Comparison of ENCODE assay signal across 29 mouse cellular contexts in the genomic region with DNA sequence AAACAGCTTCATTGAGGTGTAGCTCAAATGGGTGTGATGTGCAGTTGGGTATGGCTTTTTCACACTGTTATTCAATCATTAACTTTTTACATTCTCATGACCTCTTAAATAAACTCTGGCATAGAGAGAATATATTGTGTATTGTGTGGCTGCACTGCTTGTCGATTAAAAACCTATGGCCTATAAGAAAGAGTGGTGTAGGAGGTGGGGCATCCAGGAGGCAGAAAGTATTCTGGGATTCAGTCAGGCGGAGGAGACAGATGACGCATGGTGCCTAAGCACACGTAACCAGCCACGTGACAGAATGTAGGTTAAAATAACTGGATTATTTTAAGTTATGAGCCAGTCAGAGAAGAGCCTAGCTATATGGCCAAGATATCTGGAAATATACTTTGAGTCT.
DNase-seq lines count a peak whose midpoint lies in the region; ATAC-seq and TF ChIP-seq lines count a peak whose summit lies in the region.
"Had no signal": no experiment of that assay in that cellular context is flagged by ENCODE, and none has a peak within 500 bp of the region (broad histone marks: within the 10 kb centered on the region; RNA-seq: fewer than 3 reads in every experiment).

No protein-coding gene starts in this region.

- 69% methylated on average over 5 of the region's 5 CpGs for WGBS in kidney, embryonic 15.5 days
- 80% methylated on average over 5 of the region's 5 CpGs for WGBS in kidney, embryonic 14.5 days
- WGBS in stomach, embryonic 14.5 days: 63% methylated on average over 5 of the region's 5 CpGs
- WGBS in stomach, embryonic 16.5 days: 57% methylated on average over 5 of the region's 5 CpGs
- WGBS in forebrain, embryonic 15.5 days: 90% methylated on average over 5 of the region's 5 CpGs

- TF ChIP-seq POLR2A in embryonic fibroblast, embryonic 13.5 days (IDR thresholded peaks at IDR 0.05; ENCODE audit: low read depth, low read length): no peak

- no peak for TF ChIP-seq CTCF in embryonic fibroblast, embryonic 13.5 days (IDR thresholded peaks at IDR 0.05; ENCODE audit: borderline replicate concordance, insufficient read depth, low read length)

- H3K4me2 ChIP-seq in kidney, embryonic 15.5 days: no peak overlapping the region
- no peak overlapping the region for H3K4me2 ChIP-seq in kidney, embryonic 14.5 days (replicated peaks; ENCODE audit: low read depth, low read length)
- H3K4me2 ChIP-seq in stomach, embryonic 14.5 days (replicated peaks; ENCODE audit: low read depth, low read length): no peak overlapping the region
- no peak overlapping the region for H3K4me2 ChIP-seq in stomach, embryonic 16.5 days (ENCODE audit: low read depth, low read length)
- H3K4me2 ChIP-seq in forebrain, embryonic 15.5 days (replicated peaks): no peak overlapping the region
- H3K4me2 ChIP-seq: embryonic facial prominence, embryonic 12.5 days; forebrain, embryonic 12.5 days had no signal

- no peak overlapping the region for H3K9ac ChIP-seq in kidney, embryonic 15.5 days
- no peak overlapping the region for H3K9ac ChIP-seq in kidney, embryonic 14.5 days (ENCODE audit: low read depth, low read length)
- H3K9ac ChIP-seq in stomach, embryonic 14.5 days (replicated peaks; ENCODE audit: low read depth, low read length): no peak overlapping the region
- no peak overlapping the region for H3K9ac ChIP-seq in stomach, embryonic 16.5 days (ENCODE audit: low read length)
- no peak overlapping the region for H3K9ac ChIP-seq in forebrain, embryonic 15.5 days (replicated peaks)
- H3K9ac ChIP-seq: embryonic facial prominence, embryonic 12.5 days; forebrain, embryonic 12.5 days; forebrain, postnatal 0 days had no signal

- no peak overlapping the region for H3K4me3 ChIP-seq in kidney, embryonic 15.5 days (replicated peaks)
- H3K4me3 ChIP-seq in kidney, embryonic 14.5 days (ENCODE audit: low read length): no peak overlapping the region
- H3K4me3 ChIP-seq in embryonic fibroblast, embryonic 13.5 days (ENCODE audit: insufficient read depth, low read length): no peak overlapping the region
- no peak overlapping the region for H3K4me3 ChIP-seq in stomach, embryonic 14.5 days (ENCODE audit: low read depth, low read length)
- no peak overlapping the region for H3K4me3 ChIP-seq in stomach, embryonic 16.5 days (replicated peaks; ENCODE audit: low read length)
- H3K4me3 ChIP-seq in forebrain, embryonic 15.5 days: no peak overlapping the region
- H3K4me3 ChIP-seq: embryonic facial prominence, embryonic 12.5 days; erythroblast, embryonic 14.5 days; forebrain, embryonic 10.5 days; forebrain, embryonic 12.5 days had no signal

- no peaks in the 10 kb centered on the region for H3K27me3 ChIP-seq in kidney, embryonic 15.5 days
- H3K27me3 ChIP-seq in kidney, embryonic 14.5 days (ENCODE audit: control insufficient read depth, insufficient read depth, low read length): no peaks in the 10 kb centered on the region
- H3K27me3 ChIP-seq in stomach, embryonic 14.5 days (ENCODE audit: control insufficient read depth, insufficient read depth, low read length): no peaks in the 10 kb centered on the region
- H3K27me3 ChIP-seq in stomach, embryonic 16.5 days (ENCODE audit: control insufficient read depth, insufficient read depth, low read length): no peaks in the 10 kb centered on the region
- no peaks in the 10 kb centered on the region for H3K27me3 ChIP-seq in forebrain, embryonic 15.5 days
- H3K27me3 ChIP-seq: CH12.LX; embryonic facial prominence, embryonic 12.5 days; forebrain, embryonic 12.5 days; Patski had no signal

- H3K4me1 ChIP-seq in kidney, embryonic 15.5 days: no peaks in the 10 kb centered on the region
- no peaks in the 10 kb centered on the region for H3K4me1 ChIP-seq in kidney, embryonic 14.5 days (ENCODE audit: control insufficient read depth, insufficient read depth, low read length)
- no peaks in the 10 kb centered on the region for H3K4me1 ChIP-seq in embryonic fibroblast, embryonic 13.5 days (ENCODE audit: control insufficient read depth, insufficient read depth, low read length)
- H3K4me1 ChIP-seq in stomach, embryonic 14.5 days (ENCODE audit: control insufficient read depth, insufficient read depth, low read length): no peaks in the 10 kb centered on the region
- no peaks in the 10 kb centered on the region for H3K4me1 ChIP-seq in stomach, embryonic 16.5 days (ENCODE audit: control insufficient read depth, insufficient read depth, low read length)
- H3K4me1 ChIP-seq in forebrain, embryonic 15.5 days: no peaks in the 10 kb centered on the region
- H3K4me1 ChIP-seq: embryonic facial prominence, embryonic 12.5 days; forebrain, embryonic 10.5 days; forebrain, embryonic 12.5 days had no signal

- DNase-seq in cerebellum, adult 9-10 months: no peak
- DNase-seq in spleen, postnatal 14 days (ENCODE audit: low spot score in 2 of 2): no peak
- DNase-seq: adrenal gland, adult 8-10 months; adrenal gland, postnatal 14 days; adrenal gland, postnatal 36 days; B cell, adult 2 months; cerebellum, adult 11-12 months; cerebellum, adult 2 months; cerebellum, adult 9-11 months; cerebellum, postnatal 14 days; cerebellum, postnatal 36 days; embryo, embryonic 11 days; forebrain, postnatal 0 days had no signal

- peak; percentile 40; the same call in 1 of the 2 replicates for ATAC-seq in kidney, embryonic 15.5 days (replicated peaks; ENCODE audit: low FRiP score)
- ATAC-seq in kidney, embryonic 14.5 days (ENCODE audit: low FRiP score, low TSS enrichment): no peak
- peak; percentile 91 for ATAC-seq in stomach, embryonic 14.5 days (ENCODE audit: insufficient number of reproducible peaks, insufficient read depth, low FRiP score, low read depth)
- ATAC-seq in stomach, embryonic 16.5 days (ENCODE audit: insufficient read depth, low FRiP score): peak; percentile 90
- no peak for ATAC-seq in forebrain, embryonic 15.5 days (replicated peaks)
- ATAC-seq: activated CD4-positive, CD25-positive, alpha-beta regulatory T cell, adult 4 months; CD4-positive, CD25-positive, alpha-beta regulatory T cell, adult 4 months; forebrain, embryonic 14.5 days; forebrain, postnatal 0 days; Patski had no signal

- H3K9me3 ChIP-seq in kidney, embryonic 15.5 days (replicated peaks): no peaks in the 10 kb centered on the region
- H3K9me3 ChIP-seq in kidney, embryonic 14.5 days (ENCODE audit: control insufficient read depth, low read length): no peaks in the 10 kb centered on the region
- no peaks in the 10 kb centered on the region for H3K9me3 ChIP-seq in stomach, embryonic 14.5 days (ENCODE audit: control insufficient read depth, low read depth, low read length)
- no peaks in the 10 kb centered on the region for H3K9me3 ChIP-seq in stomach, embryonic 16.5 days (replicated peaks; ENCODE audit: control insufficient read depth, low read length)
- no peaks in the 10 kb centered on the region for H3K9me3 ChIP-seq in forebrain, embryonic 15.5 days
- H3K9me3 ChIP-seq: embryonic facial prominence, embryonic 12.5 days; forebrain, embryonic 10.5 days; forebrain, embryonic 12.5 days had no signal

- no peaks in the 10 kb centered on the region for H3K36me3 ChIP-seq in kidney, embryonic 15.5 days
- no peaks in the 10 kb centered on the region for H3K36me3 ChIP-seq in kidney, embryonic 14.5 days (ENCODE audit: control insufficient read depth, insufficient read depth, low read length)
- H3K36me3 ChIP-seq in stomach, embryonic 14.5 days (ENCODE audit: control insufficient read depth, insufficient read depth, low read length): no peaks in the 10 kb centered on the region
- H3K36me3 ChIP-seq in stomach, embryonic 16.5 days (ENCODE audit: control insufficient read depth, insufficient read depth, low read length): no peaks in the 10 kb centered on the region
- no peaks in the 10 kb centered on the region for H3K36me3 ChIP-seq in forebrain, embryonic 15.5 days
- H3K36me3 ChIP-seq: embryonic facial prominence, embryonic 12.5 days; forebrain, embryonic 10.5 days; forebrain, embryonic 12.5 days; G1E had no signal

- no peak overlapping the region for H3K27ac ChIP-seq in kidney, embryonic 15.5 days
- H3K27ac ChIP-seq in kidney, embryonic 14.5 days (ENCODE audit: low read depth, low read length): no peak overlapping the region
- 0 out of 2 replicates have a peak overlapping the region, but pooled peaks have one; percentile 17 for H3K27ac ChIP-seq in embryonic fibroblast, embryonic 13.5 days (ENCODE audit: insufficient read depth, low read length)
- H3K27ac ChIP-seq in stomach, embryonic 14.5 days (ENCODE audit: low read length): no peak overlapping the region
- H3K27ac ChIP-seq in stomach, embryonic 16.5 days (ENCODE audit: low read length): peak overlapping the region; percentile 33; the same call in 1 of the 2 replicates
- no peak overlapping the region for H3K27ac ChIP-seq in forebrain, embryonic 15.5 days (replicated peaks)
- H3K27ac ChIP-seq: embryonic facial prominence, embryonic 12.5 days; forebrain, embryonic 10.5 days; forebrain, embryonic 12.5 days had no signal

Comparison
In these comparisons a context has a peak if more than half of its experiments do, and no peak if none do; other contexts are left out.
1. ATAC-seq: peak in kidney, embryonic 15.5 days (single experiment), stomach, embryonic 14.5 days (single experiment) and stomach, embryonic 16.5 days (single experiment); none in kidney, embryonic 14.5 days (single experiment) and forebrain, embryonic 15.5 days (single experiment).
2. H3K27ac ChIP-seq: peak in embryonic fibroblast, embryonic 13.5 days (single experiment) and stomach, embryonic 16.5 days (single experiment); none in kidney, embryonic 15.5 days (single experiment), kidney, embryonic 14.5 days (single experiment), stomach, embryonic 14.5 days (single experiment) and forebrain, embryonic 15.5 days (single experiment).